13 mouse cellular contexts compared by ENCODE assay signal in the genomic region with DNA sequence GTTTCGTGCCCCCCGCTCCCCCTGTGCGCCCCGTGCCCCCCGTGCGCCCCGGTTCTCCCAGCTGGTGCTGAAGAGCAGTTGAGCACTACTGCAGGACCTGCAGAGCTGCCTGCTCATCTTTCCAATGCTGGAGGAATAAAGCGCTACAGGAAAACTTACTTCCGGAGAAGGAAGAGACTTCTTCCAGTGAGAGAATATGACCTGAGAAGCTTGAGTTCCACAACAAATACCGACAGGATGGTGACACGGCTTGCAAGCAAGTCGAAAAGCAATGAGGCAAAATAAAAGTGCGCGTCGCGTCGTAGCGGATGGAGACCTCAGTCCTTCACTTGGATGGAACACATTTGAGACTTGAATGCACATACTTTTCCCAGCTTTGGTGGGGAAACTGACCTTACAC. TPM values are rescaled to one million over a fixed set of nuclear protein-coding genes. Genes with fewer than 3 reads are reported as not detected.
DNase-seq lines count a peak whose midpoint lies in the region; ATAC-seq lines count a peak whose summit lies in the region.
"Had no signal": no experiment of that assay in that cellular context is flagged by ENCODE, and none has a peak within 500 bp of the region (broad histone marks: within the 10 kb centered on the region; RNA-seq: fewer than 3 reads in every experiment).

No protein-coding gene starts in this region.

- peak overlapping the region in 1 of 2 experiments; percentile 13; a peak in 2 of 4 replicates for H3K4me3 ChIP-seq in heart, embryonic 14.5 days (ENCODE audit: control insufficient read depth in 1 of 2, insufficient read depth in 1 of 2, low read depth in 1 of 2, low read length in 2 of 2)
- H3K4me3 ChIP-seq in midbrain, embryonic 15.5 days = peak overlapping the region; percentile 25

- no peak for ATAC-seq in heart, embryonic 14.5 days (ENCODE audit: insufficient number of reproducible peaks, insufficient read depth, low FRiP score, low read depth)
- no peak for ATAC-seq in midbrain, embryonic 15.5 days (replicated peaks)
- ATAC-seq: inflammation-experienced regulatory T-cells, adult 6 months had no signal

- no peak for DNase-seq in heart, adult 8-10 months (ENCODE audit: low spot score)
- peak; percentile 8 for DNase-seq in brain, adult 2 months (ENCODE audit: low read depth, low spot score)
- DNase-seq in forelimb bud, embryonic 11.5 days (ENCODE audit: low read depth, low spot score) = peak; percentile 17
- no peak for DNase-seq in adrenal gland, adult (ENCODE audit: inconsistent age in 2 of 2, low spot score in 1 of 2)
- DNase-seq in adipocyte (ENCODE audit: low spot score) = no peak
- DNase-seq in MN1 (ENCODE audit: low spot score) = no peak
- DNase-seq: adrenal gland, adult 8-10 months; B cell, adult 2 months; thymus, adult 18-20 months had no signal

- H3K9me3 ChIP-seq in heart, embryonic 14.5 days (ENCODE audit: control insufficient read depth, low read length) = no peaks in the 10 kb centered on the region
- H3K9me3 ChIP-seq in midbrain, embryonic 15.5 days = no peaks in the 10 kb centered on the region

- H3K36me3 ChIP-seq in heart, embryonic 14.5 days (ENCODE audit: control insufficient read depth, insufficient read depth, low read length) = peaks cover 15% of the 10 kb centered on the region; the same call in 1 of the 2 replicates
- H3K36me3 ChIP-seq in midbrain, embryonic 15.5 days (replicated peaks) = no peaks in the 10 kb centered on the region; the same call in 1 of the 2 replicates

- no peak overlapping the region for H3K27ac ChIP-seq in heart, embryonic 14.5 days (replicated peaks in 1 of 2; ENCODE audit: control insufficient read depth in 1 of 2, insufficient read depth in 1 of 2, low read depth in 2 of 2, low read length in 2 of 2)
- no peak overlapping the region for H3K27ac ChIP-seq in midbrain, embryonic 15.5 days
- H3K27ac ChIP-seq: liver, embryonic 14.5 days had no signal

- H3K9ac ChIP-seq in heart, embryonic 14.5 days (ENCODE audit: low read length) = no peak overlapping the region
- no peak overlapping the region for H3K9ac ChIP-seq in midbrain, embryonic 15.5 days
- H3K9ac ChIP-seq: liver, embryonic 14.5 days had no signal

- H3K4me2 ChIP-seq in heart, embryonic 14.5 days (ENCODE audit: low read length) = peak overlapping the region; percentile 49
- peak overlapping the region; percentile 49 for H3K4me2 ChIP-seq in midbrain, embryonic 15.5 days

- WGBS in heart, embryonic 14.5 days = 49% methylated on average over 18 of the region's 18 CpGs
- 48% methylated on average over 18 of the region's 18 CpGs for WGBS in midbrain, embryonic 15.5 days

- H3K4me1 ChIP-seq in heart, embryonic 14.5 days (ENCODE audit: control insufficient read depth in 2 of 2, insufficient read depth in 2 of 2, low read length in 2 of 2) = no peaks in the 10 kb centered on the region
- H3K4me1 ChIP-seq in midbrain, embryonic 15.5 days = peaks cover 3% of the 10 kb centered on the region; the same call in 1 of the 2 replicates

- H3K27me3 ChIP-seq in heart, embryonic 14.5 days (ENCODE audit: control insufficient read depth, insufficient read depth, low read length) = peaks cover 14% of the 10 kb centered on the region
- peaks cover 6% of the 10 kb centered on the region; the same call in 1 of the 2 replicates for H3K27me3 ChIP-seq in midbrain, embryonic 15.5 days (replicated peaks)

RNA-seq across cellular contexts. Expression of a gene that starts 36.6 kb away (rescaled TPM):
- polyA plus RNA-seq in heart, embryonic 14.5 days (2014; fragmentation: Nextera tagmentation; extraction: Ambion mirVana) = 7.5 and 8.7 TPM in 2 replicates
- under 1 TPM; 0.11 to 0.32 (median 0.23) TPM for total RNA-seq in heart, adult 8-10 months (2022)
- polyA plus RNA-seq in midbrain, embryonic 15.5 days (2015; fragmentation: Nextera tagmentation; extraction: Ambion mirVana) = 40.9 and 52.5 TPM in 2 replicates

Comparison
In these comparisons a context has a peak if more than half of its experiments do, and no peak if none do; other contexts are left out.
1. DNase-seq: peak in brain, adult 2 months (single experiment) and forelimb bud, embryonic 11.5 days (single experiment); none in heart, adult 8-10 months (single experiment), adrenal gland, adult (0 of 2), adipocyte (single experiment) and MN1 (single experiment).